In genomic region chr9:22677132-22677829, GRCm38 (mm10) we compare ENCODE assay signal across 22 mouse cellular contexts.
DNase-seq lines count a peak whose midpoint lies in the region; ATAC-seq lines count a peak whose summit lies in the region.
"Had no signal": no experiment of that assay in that cellular context is flagged by ENCODE, and none has a peak within 500 bp of the region (broad histone marks: within the 10 kb centered on the region; RNA-seq: fewer than 3 reads in every experiment).

No protein-coding gene starts in this region.

- no peaks in the 10 kb centered on the region; the same call in 1 of the 2 replicates for H3K4me1 ChIP-seq in midbrain, embryonic 11.5 days (ENCODE audit: control insufficient read depth, insufficient read depth, low read length)
- H3K4me1 ChIP-seq in midbrain, embryonic 16.5 days (ENCODE audit: control insufficient read depth, insufficient read depth, low read length) = peaks cover 2% of the 10 kb centered on the region
- H3K4me1 ChIP-seq in intestine, embryonic 16.5 days (ENCODE audit: control insufficient read depth, insufficient read depth, low read length) = no peaks in the 10 kb centered on the region
- no peaks in the 10 kb centered on the region for H3K4me1 ChIP-seq in kidney, embryonic 16.5 days (ENCODE audit: insufficient read depth, low read length)
- H3K4me1 ChIP-seq: embryonic facial prominence, embryonic 10.5 days; embryonic facial prominence, embryonic 12.5 days had no signal

- no peaks in the 10 kb centered on the region for H3K9me3 ChIP-seq in midbrain, embryonic 11.5 days (ENCODE audit: control insufficient read depth, low read length)
- H3K9me3 ChIP-seq in midbrain, embryonic 16.5 days (replicated peaks; ENCODE audit: control insufficient read depth, low read length, poor library complexity, severe bottlenecking) = no peaks in the 10 kb centered on the region
- no peaks in the 10 kb centered on the region for H3K9me3 ChIP-seq in intestine, embryonic 16.5 days (ENCODE audit: control insufficient read depth, low read length)
- H3K9me3 ChIP-seq in kidney, embryonic 16.5 days (ENCODE audit: low read length) = no peaks in the 10 kb centered on the region
- H3K9me3 ChIP-seq: embryonic facial prominence, embryonic 10.5 days; embryonic facial prominence, embryonic 12.5 days; forebrain, embryonic 13.5 days; forebrain, embryonic 15.5 days; G1E had no signal

- no peak overlapping the region for H3K4me3 ChIP-seq in midbrain, embryonic 11.5 days (ENCODE audit: low read depth, low read length)
- no peak overlapping the region for H3K4me3 ChIP-seq in midbrain, embryonic 16.5 days (ENCODE audit: low read depth, low read length)
- H3K4me3 ChIP-seq in intestine, embryonic 16.5 days (ENCODE audit: low read length) = no peak overlapping the region
- no peak overlapping the region for H3K4me3 ChIP-seq in kidney, embryonic 16.5 days (ENCODE audit: low read length)
- H3K4me3 ChIP-seq: embryonic facial prominence, embryonic 10.5 days; embryonic facial prominence, embryonic 12.5 days; forebrain, embryonic 13.5 days; forebrain, embryonic 15.5 days had no signal

- 93% methylated on average over 7 of the region's 7 CpGs for WGBS in midbrain, embryonic 11.5 days
- 88% methylated on average over 7 of the region's 7 CpGs for WGBS in midbrain, embryonic 16.5 days
- 77% methylated on average over 7 of the region's 7 CpGs for WGBS in intestine, embryonic 16.5 days
- 93% methylated on average over 7 of the region's 7 CpGs for WGBS in kidney, embryonic 16.5 days

- no peak overlapping the region for H3K4me2 ChIP-seq in midbrain, embryonic 11.5 days
- no peak overlapping the region for H3K4me2 ChIP-seq in midbrain, embryonic 16.5 days (ENCODE audit: low read length)
- H3K4me2 ChIP-seq in intestine, embryonic 16.5 days (ENCODE audit: low read depth, low read length) = no peak overlapping the region
- H3K4me2 ChIP-seq in kidney, embryonic 16.5 days (replicated peaks; ENCODE audit: low read depth, low read length) = no peak overlapping the region
- H3K4me2 ChIP-seq: embryonic facial prominence, embryonic 12.5 days; forebrain, embryonic 13.5 days; forebrain, embryonic 15.5 days had no signal

- H3K9ac ChIP-seq in midbrain, embryonic 11.5 days (ENCODE audit: low read length) = no peak overlapping the region
- no peak overlapping the region for H3K9ac ChIP-seq in midbrain, embryonic 16.5 days (ENCODE audit: low read depth, low read length)
- no peak overlapping the region for H3K9ac ChIP-seq in intestine, embryonic 16.5 days (ENCODE audit: low read depth, low read length)
- H3K9ac ChIP-seq in kidney, embryonic 16.5 days (replicated peaks; ENCODE audit: low read length) = no peak overlapping the region
- H3K9ac ChIP-seq: embryonic facial prominence, embryonic 12.5 days; forebrain, embryonic 13.5 days; forebrain, embryonic 15.5 days; forebrain, postnatal 0 days had no signal

- ATAC-seq in midbrain, embryonic 11.5 days (ENCODE audit: low FRiP score) = no peak
- no peak for ATAC-seq in midbrain, embryonic 16.5 days
- ATAC-seq in intestine, embryonic 16.5 days = peak; percentile 79
- no peak for ATAC-seq in kidney, embryonic 16.5 days (ENCODE audit: low FRiP score, low TSS enrichment)
- ATAC-seq: CD4-positive, CD25-positive, alpha-beta regulatory T cell, adult 4 months; forebrain, postnatal 0 days had no signal

- peak; percentile 51 for DNase-seq in midbrain, embryonic 11.5 days (ENCODE audit: low spot score, missing footprints)
- no peak for DNase-seq in right cerebral cortex, postnatal 4 days
- DNase-seq: adrenal gland, adult 2 months; adrenal gland, postnatal 10 days; adrenal gland, postnatal 25 days; B cell, adult 2 months; cerebellum, adult 11 months; cerebellum, adult 18-20 months; cerebellum, adult 8-10 months; cerebellum, adult 9-11 months; cerebellum, postnatal 14 days; forebrain, postnatal 0 days had no signal

- no peaks in the 10 kb centered on the region for H3K27me3 ChIP-seq in midbrain, embryonic 11.5 days (ENCODE audit: control insufficient read depth, insufficient read depth, low read length)
- H3K27me3 ChIP-seq in midbrain, embryonic 16.5 days (ENCODE audit: control insufficient read depth, insufficient read depth, low read depth, low read length) = no peaks in the 10 kb centered on the region
- no peaks in the 10 kb centered on the region for H3K27me3 ChIP-seq in intestine, embryonic 16.5 days (replicated peaks; ENCODE audit: control insufficient read depth, insufficient read depth, low read length)
- H3K27me3 ChIP-seq in kidney, embryonic 16.5 days (ENCODE audit: insufficient read depth, low read length) = no peaks in the 10 kb centered on the region
- H3K27me3 ChIP-seq: CH12.LX; embryonic facial prominence, embryonic 12.5 days; forebrain, embryonic 13.5 days; forebrain, embryonic 15.5 days had no signal

- no peak overlapping the region for H3K27ac ChIP-seq in midbrain, embryonic 11.5 days (ENCODE audit: low read depth, low read length)
- no peak overlapping the region for H3K27ac ChIP-seq in midbrain, embryonic 16.5 days (ENCODE audit: low read length)
- no peak overlapping the region for H3K27ac ChIP-seq in intestine, embryonic 16.5 days (ENCODE audit: low read length)
- no peak overlapping the region for H3K27ac ChIP-seq in kidney, embryonic 16.5 days (ENCODE audit: low read length)
- H3K27ac ChIP-seq: embryonic facial prominence, embryonic 10.5 days; embryonic facial prominence, embryonic 12.5 days; forebrain, embryonic 13.5 days; forebrain, embryonic 15.5 days had no signal

- no peaks in the 10 kb centered on the region for H3K36me3 ChIP-seq in midbrain, embryonic 11.5 days (ENCODE audit: control insufficient read depth, insufficient read depth, low read length)
- H3K36me3 ChIP-seq in midbrain, embryonic 16.5 days (ENCODE audit: control insufficient read depth, insufficient read depth, low read length) = no peaks in the 10 kb centered on the region
- no peaks in the 10 kb centered on the region for H3K36me3 ChIP-seq in intestine, embryonic 16.5 days (ENCODE audit: control insufficient read depth, insufficient read depth, low read length)
- H3K36me3 ChIP-seq in kidney, embryonic 16.5 days (ENCODE audit: insufficient read depth, low read length) = no peaks in the 10 kb centered on the region
- H3K36me3 ChIP-seq: embryonic facial prominence, embryonic 10.5 days; embryonic facial prominence, embryonic 12.5 days; forebrain, embryonic 15.5 days had no signal
